Mouse (Mus musculus) cerebellum, postnatal 10 days (tissue): ENCODE measurements around the gene Abca5.

Source experiments
- DNase-seq, 2 experiments: peaks; one replicate each; pipeline ENCODE4 v3.0.0; 2021; ENCODE audit warnings: mixed read lengths in 2 of 2

Abca5 gene

DNA sequence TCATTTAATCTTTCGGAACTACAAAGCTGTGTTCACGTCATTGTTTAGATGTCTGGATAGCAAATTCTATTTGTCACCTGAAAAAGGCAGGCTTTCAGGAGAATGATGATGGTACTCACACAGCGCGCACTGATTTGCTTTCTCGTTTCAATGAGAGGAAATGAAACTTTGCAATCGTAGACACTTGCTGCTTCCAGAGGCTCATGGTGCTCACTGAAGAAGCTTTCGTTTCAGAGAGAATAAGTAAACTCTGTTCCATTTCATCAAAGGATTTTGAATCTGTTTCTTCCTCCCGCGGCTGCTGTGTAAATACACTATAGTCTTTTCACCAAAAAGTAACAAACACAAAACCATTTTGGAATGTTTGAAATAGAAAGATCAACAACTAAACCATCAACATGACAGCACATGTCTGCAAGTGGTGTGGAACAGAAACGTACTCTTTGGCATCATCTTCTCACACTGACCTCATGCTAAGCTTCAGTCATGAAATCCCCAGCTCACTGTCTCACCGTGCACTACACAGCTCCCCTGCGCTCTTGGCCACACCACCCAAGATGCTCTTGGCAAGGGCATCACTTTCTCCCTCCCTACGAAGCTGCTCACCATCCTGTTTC is 39.5 kb downstream of the Abca5 start:
- no peak for DNase-seq

DNA sequence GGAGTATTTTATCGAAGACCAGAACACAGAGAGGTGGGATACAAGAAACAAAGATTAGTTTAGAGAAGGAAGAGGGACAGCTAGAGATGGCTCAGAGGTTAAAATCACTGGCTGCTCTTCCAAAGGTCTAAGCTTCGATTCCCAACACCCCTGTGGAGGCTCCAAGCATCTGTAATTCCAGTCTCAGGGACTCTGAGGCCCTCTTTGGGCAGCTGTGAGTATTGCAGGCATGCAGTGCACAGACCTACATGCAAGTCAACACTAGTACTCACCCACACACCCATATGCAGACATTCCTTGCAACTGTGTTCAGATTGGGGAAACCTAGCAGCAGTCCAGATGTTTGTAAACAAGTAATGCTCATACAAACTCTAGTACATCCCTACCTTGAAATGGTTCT is 46.9 kb downstream of the Abca5 start:
- no peak for DNase-seq

DNA sequence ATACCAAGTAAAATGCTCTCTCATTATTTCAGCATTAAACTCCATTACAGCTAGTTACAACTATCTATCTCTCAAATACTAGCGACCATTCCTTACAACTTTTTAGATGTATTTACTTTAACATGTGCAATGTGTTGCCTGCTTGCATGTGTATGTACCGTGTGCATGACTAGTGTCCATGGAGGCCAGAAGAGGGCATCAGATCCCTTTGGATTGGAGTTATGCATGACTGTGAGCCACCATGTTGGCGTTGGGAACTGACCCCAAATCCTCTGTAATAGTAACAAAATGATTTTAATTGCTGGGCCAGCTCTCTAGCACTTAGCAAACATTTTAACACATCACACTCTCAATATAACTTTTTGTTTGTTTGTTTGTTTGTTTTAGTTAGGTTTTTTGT is 49.1 kb downstream of the Abca5 start:
- DNase-seq: no peak

GRCm38 (mm10) chr11:110287694-110288093 is 49.8 kb downstream of the Abca5 start:
- peak; percentile 78 for DNase-seq

DNA sequence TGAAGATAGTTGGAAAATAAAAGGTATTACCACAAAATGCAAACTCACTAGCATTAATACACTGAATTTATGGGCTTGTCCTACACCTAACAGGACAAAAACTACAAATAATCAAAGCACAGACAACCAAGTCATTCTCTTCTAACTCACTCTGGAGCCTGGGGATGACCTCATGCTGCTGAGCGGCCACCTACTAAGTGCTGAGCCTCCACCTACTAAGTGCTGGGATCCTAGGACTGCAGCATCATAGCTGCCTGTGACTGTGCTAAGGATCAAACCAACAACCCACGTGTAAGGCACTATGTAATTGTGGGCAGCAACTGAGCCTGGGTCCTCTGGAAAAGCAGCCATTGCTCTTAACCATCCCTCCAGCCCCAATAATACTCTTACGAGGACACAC is 51.2 kb downstream of the Abca5 start:
- no peak for DNase-seq

GRCm38 (mm10) chr11:110284849-110285248 is 52.7 kb downstream of the Abca5 start:
- peak in 1 of 2 experiments; percentile 28 for DNase-seq

DNA sequence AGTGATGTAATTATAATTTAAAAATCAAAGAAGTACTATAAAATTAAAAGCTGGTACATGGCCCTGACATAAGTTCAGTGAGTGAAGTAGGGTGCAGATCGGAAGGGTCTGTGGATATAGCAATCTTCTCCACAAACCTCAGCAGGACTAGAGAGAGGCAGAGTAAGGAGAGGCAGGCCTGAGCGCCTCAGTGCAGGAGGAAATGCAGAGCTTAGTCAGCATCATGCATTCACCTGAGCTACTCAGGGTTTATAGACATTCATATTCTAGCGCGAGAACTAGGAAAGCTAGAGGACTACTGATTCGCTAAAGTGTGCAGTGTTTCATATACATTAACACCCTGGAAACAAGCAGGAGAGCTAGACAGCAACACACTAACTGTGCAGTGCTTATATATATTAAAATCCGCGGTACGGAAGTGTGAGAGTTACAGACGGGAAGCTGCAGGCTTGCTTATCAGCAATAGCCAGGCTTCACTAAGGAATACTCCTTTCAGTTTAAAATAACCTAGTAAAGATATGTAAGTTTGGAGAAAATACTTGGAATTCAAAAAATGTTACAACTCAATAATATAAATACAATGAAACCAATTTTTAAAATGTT is 53.2 kb downstream of the Abca5 start:
- DNase-seq: no peak

DNA sequence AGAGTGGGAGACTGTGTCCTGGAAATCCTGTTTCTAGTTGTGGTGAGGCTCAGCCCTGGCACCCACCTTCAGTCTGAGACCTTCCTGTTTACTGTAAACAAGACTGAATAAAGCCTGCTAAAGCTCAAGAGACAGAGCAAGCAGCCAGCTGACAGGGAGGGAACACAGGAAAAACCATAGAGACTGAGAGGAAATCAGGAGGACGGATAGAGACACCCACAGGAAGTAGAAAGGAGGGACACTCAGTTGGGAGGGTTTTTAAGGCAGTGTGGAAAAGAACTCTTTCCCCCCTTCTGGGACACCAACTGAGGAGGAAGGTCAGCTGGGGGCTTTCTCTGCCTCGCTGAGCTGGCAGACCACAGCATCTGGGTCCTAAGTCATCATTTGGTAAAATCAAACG is 62.7 kb downstream of the Abca5 start:
- DNase-seq: no peak

DNA sequence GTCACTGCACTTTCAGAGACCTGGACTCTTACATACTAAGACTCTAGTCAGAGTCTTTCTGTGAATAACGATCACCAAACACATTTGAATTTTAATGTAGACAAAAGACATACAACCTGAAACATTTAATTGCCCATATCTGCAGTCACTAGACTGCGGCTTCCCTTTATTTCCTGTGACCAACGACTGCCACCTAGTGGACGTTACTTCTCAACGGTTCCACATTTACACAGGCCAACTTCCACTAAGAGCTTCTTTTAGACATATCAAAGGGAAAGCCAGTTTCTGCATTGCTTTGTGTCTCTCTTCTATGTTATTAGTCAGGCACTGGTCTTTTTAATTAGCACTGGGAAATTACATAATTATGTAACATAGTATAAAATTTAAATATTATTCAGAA is 65.8 kb downstream of the Abca5 start:
- peak; percentile 73 to 79 for DNase-seq

- peak; percentile 96 to 97 for DNase-seq
Observed at GRCm38 (mm10) chr11:110268244-110268844, 69.2 kb downstream of the Abca5 start.

DNA sequence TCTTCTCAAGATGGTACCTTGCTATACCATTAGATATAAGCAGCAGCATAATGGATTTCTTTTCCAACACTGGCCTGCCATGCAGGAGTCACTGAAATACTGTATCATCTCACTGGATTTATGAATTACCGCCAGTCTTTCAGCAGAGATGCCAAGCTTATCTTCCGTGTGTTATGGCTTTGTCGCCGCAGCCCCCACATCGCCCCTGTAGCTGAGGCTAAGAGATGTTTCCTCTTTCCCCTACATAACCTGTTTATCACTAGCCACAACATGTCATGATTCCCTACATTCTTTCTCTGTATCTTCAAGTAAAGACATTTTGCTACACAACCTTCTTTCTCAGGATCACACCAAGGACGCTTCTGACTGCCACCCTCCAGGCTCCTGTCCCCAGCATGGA is 70.3 kb downstream of the Abca5 start:
- no peak for DNase-seq

DNA sequence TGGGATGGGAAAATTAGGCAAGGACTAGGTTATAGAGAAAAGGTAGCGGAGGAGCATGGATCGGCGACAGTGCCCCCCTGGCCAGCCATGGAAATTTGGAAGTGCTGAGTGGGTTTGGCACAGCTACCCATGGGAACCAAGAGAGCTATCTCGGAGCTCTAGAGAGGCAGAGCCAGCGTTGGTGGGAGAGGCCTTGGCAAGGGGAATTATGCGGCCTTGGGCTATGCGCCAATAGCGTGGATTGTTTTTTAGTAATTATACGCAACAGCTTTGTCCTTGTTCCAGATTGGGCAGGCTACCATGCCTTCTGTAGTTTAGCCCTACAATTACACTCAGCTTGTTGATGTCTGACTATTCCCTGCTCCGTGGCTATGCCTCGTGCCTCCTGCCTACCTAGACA is 70.8 kb downstream of the Abca5 start:
- peak; percentile 50 to 58 for DNase-seq

GRCm38 (mm10) chr11:110261867-110262266 is 75.6 kb downstream of the Abca5 start:
- DNase-seq: no peak

- DNase-seq: no peak
Observed at GRCm38 (mm10) chr11:110257911-110258310, 79.6 kb downstream of the Abca5 start.

DNA sequence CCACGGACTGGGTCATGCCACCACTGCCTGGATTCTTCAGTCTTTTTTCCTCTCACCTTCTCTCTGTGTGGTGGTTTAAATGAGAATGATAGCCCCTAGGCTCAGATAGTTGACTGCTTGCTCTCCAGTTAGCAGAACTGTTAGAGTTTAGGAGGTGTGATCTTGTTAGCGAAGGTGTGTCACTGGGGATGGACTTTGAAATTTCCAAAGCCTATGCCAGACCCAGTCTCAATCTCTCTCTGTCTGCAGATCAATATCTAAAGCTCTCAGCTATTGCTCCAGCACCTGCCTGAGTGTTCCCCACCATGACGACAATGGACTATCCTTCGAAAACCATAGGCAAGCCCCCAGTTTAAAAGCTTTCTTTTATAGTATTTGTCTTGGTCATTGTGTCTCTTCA is 80.5 kb downstream of the Abca5 start:
- no peak for DNase-seq

DNA sequence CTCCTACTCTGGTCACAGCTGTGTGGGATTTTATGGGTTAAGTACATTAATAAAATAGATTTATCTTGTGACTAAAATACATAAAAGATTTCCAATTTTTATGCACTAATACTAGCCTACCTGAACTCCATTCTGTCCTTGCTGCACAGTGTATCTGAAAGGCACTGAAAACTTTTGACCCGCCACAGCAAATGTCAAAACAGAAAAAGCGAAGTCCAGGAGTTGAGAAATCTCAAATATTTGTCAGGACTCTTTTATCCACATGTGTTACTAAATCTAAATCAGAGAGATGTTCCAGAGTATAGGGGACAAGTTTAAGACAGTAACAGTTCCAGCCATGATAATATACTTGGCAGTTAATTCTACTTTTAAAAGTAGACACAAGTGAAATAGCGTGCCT is 85.3 kb downstream of the Abca5 start:
- DNase-seq: no peak

DNA sequence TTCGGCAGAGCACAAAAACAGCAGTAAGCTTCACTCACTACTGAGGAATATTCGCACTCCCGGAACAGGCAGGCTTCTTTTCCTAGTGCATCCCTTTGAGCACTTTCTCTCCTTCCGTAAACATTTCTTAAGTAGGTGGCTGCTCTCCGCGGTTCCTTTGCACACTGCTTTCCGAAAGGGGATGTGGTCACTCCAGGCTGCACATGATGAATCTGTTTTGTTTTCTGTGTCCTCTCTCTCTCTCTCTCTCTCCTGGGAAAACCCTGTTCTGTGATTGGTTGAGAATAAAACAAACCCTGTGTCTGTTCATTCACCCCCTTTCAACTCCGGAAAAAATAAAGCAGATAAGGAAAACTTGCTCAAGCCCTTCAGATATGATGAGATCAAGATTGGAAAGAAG is 86.0 kb downstream of the Abca5 start, which contains the start of gene Abca6:
Abca6 (minus strand) TSS at position 243 of the 400 bp plus-strand sequence.
- DNase-seq: peak in 1 of 2 experiments; percentile 6

GRCm38 (mm10) chr11:110244730-110245129 is 92.8 kb downstream of the Abca5 start:
- no peak for DNase-seq

GRCm38 (mm10) chr11:110237466-110237865 is 100.0 kb downstream of the Abca5 start:
- no peak for DNase-seq

DNA sequence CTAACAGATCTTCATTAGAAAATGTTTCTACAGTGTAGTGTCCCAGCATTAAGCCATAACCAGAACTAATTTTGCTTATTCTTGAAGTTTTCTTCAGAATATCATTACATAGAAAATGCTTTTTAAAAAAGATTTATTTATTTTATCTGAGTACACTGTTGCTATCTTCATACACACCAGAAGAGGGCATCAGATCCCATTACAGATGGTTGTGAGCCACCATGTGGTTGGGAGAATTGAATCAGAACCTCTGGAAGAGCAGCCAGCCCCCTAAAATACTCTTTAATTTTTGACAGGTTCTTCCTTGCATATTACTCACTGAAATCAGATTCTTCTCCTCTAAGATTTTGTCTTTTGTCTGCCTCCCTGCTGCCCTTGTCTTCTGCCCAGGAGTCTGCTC is 104.5 kb downstream of the Abca5 start:
- DNase-seq: no peak
